Mouse (Mus musculus): ENCODE data around the gene Adam19. TPM values are rescaled to one million over a fixed set of nuclear protein-coding genes. Genes with fewer than 3 reads are reported as not detected.
"Not testable (repeated sequence)": the region's sequence is repeated elsewhere in the genome, so short reads cannot be mapped to it uniquely, and the experiment has no call there.

Gene Adam19
- polyA plus RNA-seq, 1 experiment: 43.2 TPM

- no peak overlapping the region for H3ac ChIP-seq (ENCODE audit: control insufficient read depth, insufficient read length)
- no peak for TF ChIP-seq USF1 (IDR thresholded peaks at IDR 0.05; ENCODE audit: low read depth)
- peak in 1 of 3 experiments; percentile 81 for TF ChIP-seq MYOG (IDR thresholded peaks at IDR 0.05; ENCODE audit: control insufficient read depth in 1 of 3, insufficient read depth in 1 of 3, insufficient read length in 2 of 3, low read depth in 2 of 3)
- TF ChIP-seq MYOD1 (IDR thresholded peaks at IDR 0.05; ENCODE audit: control insufficient read depth in 1 of 3, insufficient read length in 2 of 3, low read depth in 2 of 3): peak in 1 of 3 experiments; percentile 44
Measured at GRCm38 (mm10) chr11:46047264-46047663, 8.5 kb upstream of the Adam19 start.

GRCm38 (mm10) chr11:46052105-46052659, 3.6 kb upstream of the Adam19 start, which contains the start of gene Gm12166:
TSS of gene Gm12166 (minus strand) at chr11:46052321.
- not testable (repeated sequence) for H3K79me2 ChIP-seq (ENCODE audit: control insufficient read depth, insufficient read depth); H3K4me2 ChIP-seq (ENCODE audit: low read depth); H3K4me3 ChIP-seq; H3K27me3 ChIP-seq (ENCODE audit: control insufficient read depth, insufficient read depth, insufficient read length); H3ac ChIP-seq (ENCODE audit: control insufficient read depth, insufficient read length); H3K36me3 ChIP-seq (ENCODE audit: control insufficient read depth, insufficient read depth)

More at GRCm38 (mm10) chr11:46047264-46047663, 8.5 kb upstream of the Adam19 start:
- Histone ChIP-seq H3K4me3 (no peak overlapping the region), H3K27me3 (ENCODE audit: control insufficient read depth, insufficient read depth, insufficient read length) (no peaks in the 10 kb centered on the region), H3K4me2 (ENCODE audit: low read depth) (no peak overlapping the region), H3K36me3 (ENCODE audit: control insufficient read depth, insufficient read depth) (no peaks in the 10 kb centered on the region), H3K79me2 (ENCODE audit: control insufficient read depth, insufficient read depth) (no peaks in the 10 kb centered on the region)

GRCm38 (mm10) chr11:46053457-46053856, 2.3 kb upstream of the Adam19 start:
- H3K79me2 ChIP-seq (ENCODE audit: control insufficient read depth, insufficient read depth): peaks cover 21% of the 10 kb centered on the region
- H3K27me3 ChIP-seq (ENCODE audit: control insufficient read depth, insufficient read depth, insufficient read length); H3K4me2 ChIP-seq (ENCODE audit: low read depth); H3K36me3 ChIP-seq (ENCODE audit: control insufficient read depth, insufficient read depth); H3K4me3 ChIP-seq; H3ac ChIP-seq (ENCODE audit: control insufficient read depth, insufficient read length): not testable (repeated sequence)

- Histone ChIP-seq H3K36me3 (ENCODE audit: control insufficient read depth, insufficient read depth) (no peaks in the 10 kb centered on the region), H3ac (ENCODE audit: control insufficient read depth, insufficient read length) (no peak overlapping the region), H3K4me2 (ENCODE audit: low read depth) (no peak overlapping the region), H3K79me2 (ENCODE audit: control insufficient read depth, insufficient read depth) (peaks cover 29% of the 10 kb centered on the region), H3K27me3 (ENCODE audit: control insufficient read depth, insufficient read depth, insufficient read length) (no peaks in the 10 kb centered on the region), H3K4me3 (no peak overlapping the region)
- TF ChIP-seq MYOD1 (IDR thresholded peaks at IDR 0.05; ENCODE audit: control insufficient read depth in 1 of 3, insufficient read length in 2 of 3, low read depth in 2 of 3): no peak
Measured at GRCm38 (mm10) chr11:46054311-46054710, 1.5 kb upstream of the Adam19 start.

- TF ChIP-seq MYOD1 (IDR thresholded peaks at IDR 0.05; ENCODE audit: control insufficient read depth in 1 of 3, insufficient read length in 2 of 3, low read depth in 2 of 3) (no peak), CEBPB (IDR thresholded peaks at IDR 0.05; ENCODE audit: insufficient read depth, poor library complexity, severe bottlenecking) (no peak), MAX (IDR thresholded peaks at IDR 0.05; ENCODE audit: low read depth) (no peak), POLR2A (IDR thresholded peaks at IDR 0.05; ENCODE audit: insufficient read length, low read depth) (no peak), TCF12 (IDR thresholded peaks at IDR 0.05; ENCODE audit: insufficient read depth, poor library complexity, severe bottlenecking) (no peak), SRF (IDR thresholded peaks at IDR 0.05; ENCODE audit: control insufficient read depth, insufficient read length, low read depth) (no peak), E2F4 (IDR thresholded peaks at IDR 0.05; ENCODE audit: insufficient read depth) (no peak), REST (IDR thresholded peaks at IDR 0.05; ENCODE audit: insufficient read depth, insufficient read length) (no peak)
- H3K36me3 ChIP-seq (ENCODE audit: control insufficient read depth, insufficient read depth): no peaks in the 10 kb centered on the region
- no peaks in the 10 kb centered on the region for H3K27me3 ChIP-seq (ENCODE audit: control insufficient read depth, insufficient read depth, insufficient read length)
- H3ac ChIP-seq (ENCODE audit: control insufficient read depth, insufficient read length): peak overlapping the region; percentile 76
- peak overlapping the region; percentile 88 for H3K4me3 ChIP-seq
- H3K4me2 ChIP-seq (ENCODE audit: low read depth): peak overlapping the region; percentile 91
- H3K79me2 ChIP-seq (ENCODE audit: control insufficient read depth, insufficient read depth): peaks cover 36% of the 10 kb centered on the region
Measured at GRCm38 (mm10) chr11:46054911-46055895, 589 bp upstream of the Adam19 start.

GRCm38 (mm10) chr11:46056770-46057411, 1.1 kb downstream of the Adam19 start:
- Histone ChIP-seq H3K36me3 (ENCODE audit: control insufficient read depth, insufficient read depth) (peaks cover 7% of the 10 kb centered on the region), H3K79me2 (ENCODE audit: control insufficient read depth, insufficient read depth) (peaks cover 36% of the 10 kb centered on the region), H3K4me2 (ENCODE audit: low read depth) (peak overlapping the region; percentile 91), H3K4me3 (peak overlapping the region; percentile 88), H3K27me3 (ENCODE audit: control insufficient read depth, insufficient read depth, insufficient read length) (no peaks in the 10 kb centered on the region), H3ac (ENCODE audit: control insufficient read depth, insufficient read length) (peak overlapping the region; percentile 76)
- no peak for TF ChIP-seq CEBPB (IDR thresholded peaks at IDR 0.05; ENCODE audit: insufficient read depth, poor library complexity, severe bottlenecking)
- TF ChIP-seq TCF3 (IDR thresholded peaks at IDR 0.05; ENCODE audit: insufficient read length, low read depth): no peak
- TF ChIP-seq POLR2A (IDR thresholded peaks at IDR 0.05; ENCODE audit: insufficient read length, low read depth): peak; percentile 37
- TF ChIP-seq POLR2AphosphoS2 (IDR thresholded peaks at IDR 0.05; ENCODE audit: insufficient read length, low read depth): peak; percentile 12
- no peak for TF ChIP-seq MYOG (IDR thresholded peaks at IDR 0.05; ENCODE audit: control insufficient read depth in 1 of 3, insufficient read depth in 1 of 3, insufficient read length in 2 of 3, low read depth in 2 of 3)

Data from myocyte (in vitro differentiated cells).